In genomic region chr3:126166542-126166941, GRCm38 (mm10) we compare ENCODE assay signal across 28 mouse cellular contexts.
"Had no signal": no experiment of that assay in that cellular context is flagged by ENCODE, and none has a peak within 500 bp of the region (broad histone marks: within the 10 kb centered on the region; RNA-seq: fewer than 3 reads in every experiment).

No protein-coding gene starts in this region.

- H3K27me3 ChIP-seq: embryonic facial prominence, embryonic 12.5 days; embryonic facial prominence, embryonic 13.5 days; embryonic facial prominence, embryonic 15.5 days; forebrain, embryonic 12.5 days; forebrain, embryonic 13.5 days; forebrain, embryonic 15.5 days had no signal

- H3K9me3 ChIP-seq: embryonic facial prominence, embryonic 10.5 days; embryonic facial prominence, embryonic 12.5 days; embryonic facial prominence, embryonic 13.5 days; embryonic facial prominence, embryonic 15.5 days; forebrain, embryonic 10.5 days; forebrain, embryonic 12.5 days; forebrain, embryonic 13.5 days; forebrain, embryonic 15.5 days had no signal

- DNase-seq: cerebellum, adult 18-20 months; cerebellum, adult 2 months; cerebellum, adult 8-10 months; cerebellum, adult 9-10 months; cerebellum, adult 9-11 months; cerebellum, postnatal 10 days; cerebellum, postnatal 14 days; cerebellum, postnatal 25 days; cerebellum, postnatal 36 days; embryo, embryonic 11 days; forebrain, postnatal 0 days; gastrocnemius, adult 2 months; gastrocnemius, postnatal 10 days; gastrocnemius, postnatal 14 days; gastrocnemius, postnatal 25 days; gastrocnemius, postnatal 36 days; heart, adult 11 months had no signal

- H3K4me3 ChIP-seq: embryonic facial prominence, embryonic 10.5 days; embryonic facial prominence, embryonic 12.5 days; embryonic facial prominence, embryonic 13.5 days; embryonic facial prominence, embryonic 15.5 days; erythroblast, embryonic 14.5 days; forebrain, embryonic 10.5 days; forebrain, embryonic 12.5 days; forebrain, embryonic 13.5 days; forebrain, embryonic 15.5 days; gastrocnemius, adult 2 months had no signal

- ATAC-seq: forebrain, embryonic 13.5 days; forebrain, embryonic 14.5 days; forebrain, embryonic 15.5 days; forebrain, embryonic 16.5 days; forebrain, postnatal 0 days had no signal

- H3K27ac ChIP-seq: embryonic facial prominence, embryonic 10.5 days; embryonic facial prominence, embryonic 12.5 days; embryonic facial prominence, embryonic 13.5 days; embryonic facial prominence, embryonic 15.5 days; forebrain, embryonic 10.5 days; forebrain, embryonic 12.5 days; forebrain, embryonic 13.5 days; forebrain, embryonic 15.5 days; gastrocnemius, adult 2 months had no signal

- H3K36me3 ChIP-seq: embryonic facial prominence, embryonic 10.5 days; embryonic facial prominence, embryonic 12.5 days; embryonic facial prominence, embryonic 13.5 days; embryonic facial prominence, embryonic 15.5 days; forebrain, embryonic 10.5 days; forebrain, embryonic 12.5 days; forebrain, embryonic 15.5 days had no signal

- H3K4me1 ChIP-seq: embryonic facial prominence, embryonic 10.5 days; embryonic facial prominence, embryonic 12.5 days; embryonic facial prominence, embryonic 13.5 days; embryonic facial prominence, embryonic 15.5 days; forebrain, embryonic 10.5 days; forebrain, embryonic 12.5 days; forebrain, embryonic 13.5 days; forebrain, embryonic 15.5 days had no signal

- H3K9ac ChIP-seq: embryonic facial prominence, embryonic 12.5 days; embryonic facial prominence, embryonic 13.5 days; embryonic facial prominence, embryonic 15.5 days; forebrain, embryonic 12.5 days; forebrain, embryonic 13.5 days; forebrain, embryonic 15.5 days; forebrain, postnatal 0 days had no signal

- H3K4me2 ChIP-seq: embryonic facial prominence, embryonic 12.5 days; embryonic facial prominence, embryonic 13.5 days; embryonic facial prominence, embryonic 15.5 days; forebrain, embryonic 12.5 days; forebrain, embryonic 13.5 days; forebrain, embryonic 15.5 days had no signal
